ENCODE assay signal across 8 mouse cellular contexts in the genomic region with DNA sequence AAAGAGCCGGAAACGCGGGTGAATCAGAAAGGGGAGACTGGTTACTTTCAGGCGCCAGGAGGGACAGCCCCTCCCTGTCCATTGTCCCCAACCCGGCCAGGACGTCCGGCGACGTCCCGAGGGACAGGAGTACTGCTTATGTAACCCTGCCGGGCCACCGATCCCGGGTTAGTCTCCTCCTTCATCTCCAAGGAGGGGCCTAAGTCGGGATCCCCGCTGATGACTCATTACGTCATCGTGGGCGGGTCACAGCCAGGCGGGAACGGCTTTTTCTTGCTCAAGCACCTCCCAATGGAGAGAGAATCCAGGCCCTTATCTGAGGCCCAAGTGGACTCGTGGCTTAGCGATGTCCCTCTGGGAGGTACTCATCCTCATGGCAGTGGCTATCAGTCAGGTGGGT. TPM values are rescaled to one million over a fixed set of nuclear protein-coding genes. Genes with fewer than 3 reads are reported as not detected.
DNase-seq lines count a peak whose midpoint lies in the region; ATAC-seq and TF ChIP-seq lines count a peak whose summit lies in the region.

No protein-coding gene starts in this region.

- no peaks in the 10 kb centered on the region for H3K9me3 ChIP-seq in MEL (replicated peaks; ENCODE audit: insufficient read depth, low read length)
- H3K9me3 ChIP-seq in lung, postnatal 0 days (ENCODE audit: low read length) = no peaks in the 10 kb centered on the region

- TF ChIP-seq CTCF in MEL (IDR thresholded peaks at IDR 0.05 in 2 of 3, conservative IDR thresholded peaks at IDR 0.05 in 1 of 3; ENCODE audit: control insufficient read depth in 1 of 3, insufficient read depth in 1 of 3, low read depth in 2 of 3, low read length in 3 of 3, poor library complexity in 1 of 3, severe bottlenecking in 1 of 3) = no peak
- no peak for TF ChIP-seq CTCF in cerebellum, adult 2 months (IDR thresholded peaks at IDR 0.05; ENCODE audit: borderline replicate concordance, insufficient read depth, low read depth, low read length)
- TF ChIP-seq CTCF in lung, postnatal 0 days (IDR thresholded peaks at IDR 0.05) = no peak; the same call in 1 of the 2 replicates

- peaks cover 0 to 2% of the 10 kb centered on the region in 2 experiments; a peak in 1 of 4 replicates for H3K27me3 ChIP-seq in MEL (ENCODE audit: control insufficient read depth in 1 of 2, insufficient read depth in 2 of 2, low read length in 2 of 2)
- H3K27me3 ChIP-seq in cerebellum, adult 2 months (ENCODE audit: control insufficient read depth, insufficient read depth, low read length) = no peaks in the 10 kb centered on the region
- no peaks in the 10 kb centered on the region for H3K27me3 ChIP-seq in lung, postnatal 0 days (replicated peaks; ENCODE audit: insufficient read depth, low read length)

- peak overlapping the region; percentile 55 for H3K4me2 ChIP-seq in lung, postnatal 0 days (replicated peaks; ENCODE audit: low read depth, low read length)

- peaks cover 0 to 15% of the 10 kb centered on the region in 2 experiments; a peak in 2 of 4 replicates for H3K36me3 ChIP-seq in MEL (ENCODE audit: control insufficient read depth in 1 of 2, insufficient read depth in 2 of 2, low read length in 2 of 2)
- no peaks in the 10 kb centered on the region for H3K36me3 ChIP-seq in lung, postnatal 0 days (ENCODE audit: insufficient read depth, low read length)

- peak overlapping the region; percentile 51 for H3K9ac ChIP-seq in MEL (ENCODE audit: control insufficient read depth, low read depth, low read length, poor library complexity, severe bottlenecking)
- peak overlapping the region; percentile 30; the same call in 1 of the 2 replicates for H3K9ac ChIP-seq in lung, postnatal 0 days (replicated peaks; ENCODE audit: low read depth)

- TF ChIP-seq RAD21 in MEL (IDR thresholded peaks at IDR 0.05; ENCODE audit: low read depth, low read length) = no peak

- no peak overlapping the region for H3K27ac ChIP-seq in MEL (ENCODE audit: control insufficient read depth, low read depth, low read length)
- H3K27ac ChIP-seq in cerebellum, adult 2 months (ENCODE audit: insufficient read depth, low read length) = peak overlapping the region; percentile 73
- H3K27ac ChIP-seq in lung, postnatal 0 days (ENCODE audit: low read length) = peak overlapping the region; percentile 91

- peaks cover 9 to 19% of the 10 kb centered on the region in 2 experiments for H3K4me1 ChIP-seq in MEL (ENCODE audit: control insufficient read depth in 1 of 2, insufficient read depth in 2 of 2, low read length in 2 of 2)
- no peaks in the 10 kb centered on the region for H3K4me1 ChIP-seq in cerebellum, adult 2 months (ENCODE audit: control insufficient read depth, insufficient read depth, low read length)
- peaks cover 8% of the 10 kb centered on the region for H3K4me1 ChIP-seq in lung, postnatal 0 days (ENCODE audit: insufficient read depth, low read depth, low read length)

- TF ChIP-seq EP300 in MEL (IDR thresholded peaks at IDR 0.05; ENCODE audit: low read depth in 1 of 2, low read length in 2 of 2) = peak in 1 of 2 experiments; percentile 9; a peak in 1 of 4 replicates
- peak; percentile 22; the same call in 1 of the 2 replicates for TF ChIP-seq EP300 in lung, postnatal 0 days (IDR thresholded peaks at IDR 0.05)

- no peaks in the 10 kb centered on the region for H3K79me2 ChIP-seq in MEL (ENCODE audit: control insufficient read depth, insufficient read depth, low read length, poor library complexity)

- H3K4me3 ChIP-seq in MEL (ENCODE audit: control insufficient read depth in 1 of 2, insufficient read depth in 1 of 2, low read depth in 2 of 2, low read length in 2 of 2) = peak overlapping the region; percentile 53 to 87
- H3K4me3 ChIP-seq in cerebellum, adult 2 months (replicated peaks; ENCODE audit: insufficient read depth, low read depth, low read length) = peak overlapping the region; percentile 71
- H3K4me3 ChIP-seq in lung, postnatal 0 days (ENCODE audit: low read depth, low read length) = peak overlapping the region; percentile 34

- TF ChIP-seq POLR2A in MEL (IDR thresholded peaks at IDR 0.05; ENCODE audit: control insufficient read depth in 1 of 2, insufficient read depth in 1 of 2, low read depth in 1 of 2, low read length in 2 of 2, poor library complexity in 1 of 2) = no peak
- TF ChIP-seq POLR2A in cerebellum, adult 2 months (IDR thresholded peaks at IDR 0.05; ENCODE audit: borderline replicate concordance, insufficient read depth, low read length) = peak; percentile 71; the same call in 1 of the 2 replicates

- WGBS in cerebellum, adult 2 months = under 1% methylated on average over 22 of the region's 22 CpGs
- under 1% methylated on average over 22 of the region's 22 CpGs for WGBS in lung, postnatal 0 days

- peak; percentile 90 for DNase-seq in MEL (ENCODE audit: low read depth, low spot score)
- peak; percentile 90 to 92 for DNase-seq in cerebellum, adult 2 months
- peak; percentile 84 for DNase-seq in forelimb bud, embryonic 11.5 days (ENCODE audit: low read depth, low spot score)
- DNase-seq in heart, postnatal 4 days = peak; percentile 95
- peak; percentile 84 for DNase-seq in layer of hippocampus, adult 9-11 months
- DNase-seq in lung, postnatal 0 days (ENCODE audit: low spot score) = peak; percentile 98
- peak; percentile 73 for DNase-seq in ovary, postnatal 36 days (ENCODE audit: low spot score)
- no peak for DNase-seq in thymus, adult 18-20 months

- peak; percentile 93 for ATAC-seq in lung, postnatal 0 days

TF ChIP-seq in MEL, 35 proteins besides CTCF, POLR2A, EP300 and RAD21 (continues in another document):
- TF ChIP-seq TCF12 (IDR thresholded peaks at IDR 0.05; ENCODE audit: low read depth, low read length) (no peak), NRF1 (IDR thresholded peaks at IDR 0.05; ENCODE audit: insufficient read depth, low read depth, low read length, poor library complexity, severe bottlenecking) (no peak), ZC3H11A (IDR thresholded peaks at IDR 0.05; ENCODE audit: low read depth, low read length) (no peak), SMC3 (IDR thresholded peaks at IDR 0.05; ENCODE audit: low read depth, low read length) (no peak), ELF1 (IDR thresholded peaks at IDR 0.05; ENCODE audit: low read depth, low read length) (no peak), MYC (IDR thresholded peaks at IDR 0.05; ENCODE audit: low read depth, low read length) (no peak), CHD2 (IDR thresholded peaks at IDR 0.05; ENCODE audit: low read length) (no peak), MAZ (IDR thresholded peaks at IDR 0.05; ENCODE audit: low read depth, low read length) (no peak), MYB (IDR thresholded peaks at IDR 0.05; ENCODE audit: low read depth, low read length) (no peak), KAT2A (conservative IDR thresholded peaks at IDR 0.05; ENCODE audit: low read depth, low read length) (no peak), JUND (IDR thresholded peaks at IDR 0.05; ENCODE audit: low read depth, low read length) (no peak), TAL1 (IDR thresholded peaks at IDR 0.05; ENCODE audit: low read length) (no peak), RCOR1 (IDR thresholded peaks at IDR 0.05; ENCODE audit: low read depth, low read length) (no peak), BHLHE40 (IDR thresholded peaks at IDR 0.05; ENCODE audit: borderline replicate concordance, low read depth, low read length) (no peak), ZKSCAN1 (IDR thresholded peaks at IDR 0.05; ENCODE audit: low read depth, low read length) (no peak), MAFK (IDR thresholded peaks at IDR 0.05; ENCODE audit: borderline replicate concordance, low read depth, low read length) (no peak), NELFE (IDR thresholded peaks at IDR 0.05; ENCODE audit: low read depth, low read length) (no peak), HCFC1 (IDR thresholded peaks at IDR 0.05; ENCODE audit: low read depth, low read length) (no peak), E2F4 (IDR thresholded peaks at IDR 0.05; ENCODE audit: borderline replicate concordance, low read depth, low read length) (peak; percentile 47; the same call in 1 of the 2 replicates)

RNA-seq across cellular contexts. Expression of gene Fosb, which starts 17.3 kb away (rescaled TPM):
- 0.04 and 0.10 TPM in 2 replicates for total RNA-seq in MEL (2012; rRNA removed)
- under 1 TPM in 1 of 2 experiments, not detected in 1; 0.49 TPM for polyA plus RNA-seq in MEL (2012; ENCODE audit: insufficient read depth in 1 of 2, insufficient read length in 2 of 2, low read depth in 1 of 2, low replicate concordance in 2 of 2, missing spikeins in 1 of 2)
- 0.67 and 0.71 TPM in 2 replicates for polyA plus RNA-seq in cerebellum, adult 2 months (2012; rRNA removed)
- total RNA-seq in heart, postnatal 4 days (2021) = under 1 TPM; 0.52 to 0.86 TPM
- 0.17 and 0.44 TPM in 2 replicates for polyA plus RNA-seq in lung, postnatal 0 days (2015; fragmentation: Nextera tagmentation; extraction: Ambion mirVana)

RNA-seq across cellular contexts. Expression of gene Ercc1, which starts 17.4 kb away (rescaled TPM):
- 22.2 and 25.9 TPM in 2 replicates for total RNA-seq in MEL (2012; rRNA removed)
- 10 to 100 TPM in 1 of 2 experiments, not detected in 1; 37.5 TPM for polyA plus RNA-seq in MEL (2012; ENCODE audit: insufficient read depth in 1 of 2, insufficient read length in 2 of 2, low read depth in 1 of 2, low replicate concordance in 2 of 2, missing spikeins in 1 of 2)
- 52.2 and 53.9 TPM in 2 replicates for polyA plus RNA-seq in cerebellum, adult 2 months (2012; rRNA removed)
- 10 to 100 TPM; 42.4 to 43.5 TPM for total RNA-seq in heart, postnatal 4 days (2021)
- 51.0 and 57.8 TPM in 2 replicates for polyA plus RNA-seq in lung, postnatal 0 days (2015; fragmentation: Nextera tagmentation; extraction: Ambion mirVana)

RNA-seq across cellular contexts. Expression of gene Cd3eap, which starts 32.2 kb away (rescaled TPM):
- total RNA-seq in MEL (2012; rRNA removed) = 26.2 and 43.9 TPM in 2 replicates
- 10 to 100 TPM in 1 of 2 experiments, not detected in 1; 49.8 TPM for polyA plus RNA-seq in MEL (2012; ENCODE audit: insufficient read depth in 1 of 2, insufficient read length in 2 of 2, low read depth in 1 of 2, low replicate concordance in 2 of 2, missing spikeins in 1 of 2)
- 12.6 and 12.7 TPM in 2 replicates for polyA plus RNA-seq in cerebellum, adult 2 months (2012; rRNA removed)
- 1 to 10 TPM; 9.0 to 9.5 TPM for total RNA-seq in heart, postnatal 4 days (2021)
- polyA plus RNA-seq in lung, postnatal 0 days (2015; fragmentation: Nextera tagmentation; extraction: Ambion mirVana) = 6.5 and 7.6 TPM in 2 replicates

RNA-seq across cellular contexts. Expression of gene Ppp1r13l, which starts 32.4 kb away (rescaled TPM):
- 1.0 and 1.5 TPM in 2 replicates for total RNA-seq in MEL (2012; rRNA removed)
- 10 to 100 TPM in 1 of 2 experiments, not detected in 1; 15.9 TPM for polyA plus RNA-seq in MEL (2012; ENCODE audit: insufficient read depth in 1 of 2, insufficient read length in 2 of 2, low read depth in 1 of 2, low replicate concordance in 2 of 2, missing spikeins in 1 of 2)
- polyA plus RNA-seq in cerebellum, adult 2 months (2012; rRNA removed) = 4.1 and 4.8 TPM in 2 replicates
- total RNA-seq in heart, postnatal 4 days (2021) = 10 to 100 TPM; 39.0 to 47.2 TPM
- 4.1 and 4.2 TPM in 2 replicates for polyA plus RNA-seq in lung, postnatal 0 days (2015; fragmentation: Nextera tagmentation; extraction: Ambion mirVana)

RNA-seq across cellular contexts. Expression of gene Rtn2, which starts 44.7 kb away (rescaled TPM):
- 0.27 and 0.52 TPM in 2 replicates for total RNA-seq in MEL (2012; rRNA removed)
- 1 to 10 TPM in 1 of 2 experiments, not detected in 1; 1.4 TPM for polyA plus RNA-seq in MEL (2012; ENCODE audit: insufficient read depth in 1 of 2, insufficient read length in 2 of 2, low read depth in 1 of 2, low replicate concordance in 2 of 2, missing spikeins in 1 of 2)
- 96.9 and 101 TPM in 2 replicates for polyA plus RNA-seq in cerebellum, adult 2 months (2012; rRNA removed)
- total RNA-seq in heart, postnatal 4 days (2021) = 10 to 100 TPM; 30.2 to 32.3 TPM
- polyA plus RNA-seq in lung, postnatal 0 days (2015; fragmentation: Nextera tagmentation; extraction: Ambion mirVana) = 23.8 and 26.6 TPM in 2 replicates

Comparison
In these comparisons a context has a peak if more than half of its experiments do, and no peak if none do; other contexts are left out.
1. DNase-seq: peak in MEL (single experiment), cerebellum, adult 2 months (2 of 2), forelimb bud, embryonic 11.5 days (single experiment), heart, postnatal 4 days (single experiment), layer of hippocampus, adult 9-11 months (single experiment), lung, postnatal 0 days (single experiment) and ovary, postnatal 36 days (single experiment); none in thymus, adult 18-20 months (0 of 2).
2. Peak in every context shown above with its lines, with median percentiles within 50 percentile points of each other: H3K4me3 ChIP-seq.